Mouse (Mus musculus) forebrain, embryonic 15.5 days (tissue): Measurements from ENCODE around the gene Ino80d. TPM values are rescaled to one million over a fixed set of nuclear protein-coding genes. Genes with fewer than 3 reads are reported as not detected.

ENCODE experiments used
- ATAC-seq: fragments of 200-750 bp; cut with Nextera tagmentation; replicated peaks from 2 replicates; pipeline ENCODE4 v1.8.0; 2017; ENCODE audit warnings: mild to moderate bottlenecking, moderate TSS enrichment, moderate library complexity
- H3K27ac ChIP-seq: fragments of 300-500 bp; sonication (generic); replicated peaks from 2 replicates; pipeline ENCODE4 v1.5.1; 2015; ENCODE audit warnings: mild to moderate bottlenecking, inconsistent platforms
- H3K27me3 ChIP-seq: fragments of 300-500 bp; sonication (generic); 2 replicates; pipeline ENCODE4 v1.6.1; 2015; ENCODE audit warnings: inconsistent platforms
- H3K36me3 ChIP-seq: fragments of 300-500 bp; sonication (generic); 2 replicates; pipeline ENCODE4 v1.6.1; 2015; ENCODE audit warnings: mild to moderate bottlenecking, inconsistent platforms
- H3K4me1 ChIP-seq: fragments of 300-500 bp; sonication (generic); 2 replicates; pipeline ENCODE4 v1.6.1; 2015; ENCODE audit warnings: inconsistent platforms
- H3K4me2 ChIP-seq: fragments of 300-500 bp; sonication (generic); replicated peaks from 2 replicates; pipeline ENCODE4 v1.6.1; 2015; ENCODE audit warnings: mild to moderate bottlenecking, inconsistent platforms
- H3K4me3 ChIP-seq: fragments of 300-500 bp; sonication (generic); 2 replicates; pipeline ENCODE4 v1.5.1; 2015; ENCODE audit warnings: mild to moderate bottlenecking, inconsistent platforms
- H3K9ac ChIP-seq: fragments of 300-500 bp; sonication (generic); replicated peaks from 2 replicates; pipeline ENCODE4 v1.6.1; 2015; ENCODE audit warnings: mild to moderate bottlenecking, inconsistent platforms
- H3K9me3 ChIP-seq: fragments of 300-500 bp; sonication (generic); 2 replicates; pipeline ENCODE4 v1.6.1; 2016; ENCODE audit warnings: inconsistent platforms
- WGBS: fragments of 180-500 bp; shearing (Covaris S2); methylation state at CpG from one replicate; pipeline ENCODE4 v1.1.7; 2015; ENCODE audit warnings: mixed read lengths; 5-methylcytosine and 5-hydroxymethylcytosine counted together
- polyA plus RNA-seq: library from polyadenylated mRNA; unstranded; fragments of >200 nt; fragmentation: Nextera tagmentation; extraction: Ambion mirVana; gene quantifications from 2 replicates; pipeline ENCODE4 v1.2.1, GENCODE M21; 2015

Ino80d gene
- polyA plus RNA-seq, 1 experiment from 2014 or later: 9.0 TPM

DNA sequence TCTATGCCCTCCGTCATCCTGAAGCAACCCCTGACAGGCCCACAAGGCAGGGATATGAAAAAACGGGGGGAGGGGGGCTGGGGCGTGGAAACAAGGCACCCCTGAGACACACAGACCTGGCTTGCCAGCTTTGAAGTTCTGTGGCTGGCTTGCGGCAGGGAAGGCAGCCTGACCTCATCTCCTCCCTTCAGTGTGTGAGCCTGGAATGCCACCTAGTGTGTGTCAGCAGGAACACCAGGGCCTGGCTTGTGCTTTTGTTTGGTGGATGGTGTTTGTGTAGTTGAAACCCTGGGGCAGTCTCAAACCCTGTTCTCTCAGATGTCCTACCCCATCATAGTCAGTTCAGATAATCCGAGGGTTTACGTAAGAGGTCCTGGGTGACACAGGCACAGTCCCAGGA lies 150.2 kb downstream of the Ino80d start:
- peak; percentile 93 for ATAC-seq
- no peaks in the 10 kb centered on the region for H3K36me3 ChIP-seq
- no peak overlapping the region for H3K4me3 ChIP-seq
- H3K4me2 ChIP-seq: no peak overlapping the region
- WGBS: 21% methylated on average over 6 of the region's 6 CpGs
- peaks cover 2% of the 10 kb centered on the region; the same call in 1 of the 2 replicates for H3K4me1 ChIP-seq
- no peak overlapping the region for H3K27ac ChIP-seq
- H3K9me3 ChIP-seq: no peaks in the 10 kb centered on the region
- H3K9ac ChIP-seq: no peak overlapping the region
- H3K27me3 ChIP-seq: no peaks in the 10 kb centered on the region

DNA sequence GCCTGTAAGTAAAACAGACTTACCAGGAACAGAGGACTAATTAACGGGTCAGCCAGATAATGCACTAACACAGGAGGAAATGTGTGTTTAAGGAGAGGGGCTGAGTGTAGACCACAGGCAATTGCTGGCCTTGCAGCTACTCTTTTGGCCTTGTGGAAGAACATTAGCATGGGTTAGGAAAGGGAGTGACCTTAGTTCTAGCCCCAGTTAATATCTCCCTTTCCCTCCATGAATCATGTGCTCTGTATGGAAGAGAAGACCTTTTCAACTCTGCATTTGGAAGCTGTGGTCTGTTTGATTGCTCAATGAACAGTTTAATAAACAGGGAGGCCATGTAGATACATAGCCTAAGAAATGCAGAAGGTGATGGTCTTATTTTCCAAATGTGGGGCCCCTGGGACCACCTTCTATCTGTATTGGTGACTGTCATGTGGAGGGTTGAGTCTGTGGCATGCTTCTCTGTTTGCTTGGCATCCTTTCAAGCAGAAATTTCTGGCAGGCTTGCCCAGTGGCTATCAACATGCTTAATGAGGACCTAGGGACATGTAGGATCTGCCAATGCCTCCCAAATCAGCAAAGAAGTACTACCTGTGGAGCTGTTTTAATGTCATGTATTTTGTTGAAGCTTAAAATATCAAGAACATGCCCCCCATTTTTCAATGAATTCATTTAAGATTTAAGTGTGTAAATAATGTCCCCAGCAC lies 157.4 kb downstream of the Ino80d start:
- Histone ChIP-seq H3K36me3 (no peaks in the 10 kb centered on the region), H3K4me3 (no peak overlapping the region), H3K27ac (no peak overlapping the region), H3K4me2 (no peak overlapping the region), H3K27me3 (0 out of 2 replicates have a peak, but pooled peaks cover 6% of the 10 kb centered on the region), H3K4me1 (no peaks in the 10 kb centered on the region), H3K9me3 (no peaks in the 10 kb centered on the region), H3K9ac (no peak overlapping the region)
- 34% methylated on average over 1 of the region's 1 CpGs for WGBS
- no peak for ATAC-seq

DNA sequence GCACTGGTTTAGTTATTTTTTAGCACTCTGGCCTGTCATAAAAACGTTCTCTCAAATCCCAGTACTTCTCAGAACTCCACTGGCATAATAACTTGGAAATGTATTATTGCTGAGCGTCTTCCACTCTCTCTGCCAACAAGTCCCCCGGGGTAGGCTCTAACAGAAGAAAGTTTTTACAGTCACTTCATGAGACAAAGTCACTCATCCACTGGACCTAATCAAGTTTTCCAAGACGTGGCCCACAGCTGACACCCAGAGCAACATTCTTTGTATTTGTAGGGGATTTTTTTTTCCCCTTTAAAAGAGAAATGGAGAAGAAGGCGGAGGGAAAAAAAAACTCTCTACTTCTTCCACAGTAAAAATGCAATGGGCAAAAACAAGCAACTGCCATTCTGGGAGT lies 157.9 kb downstream of the Ino80d start:
- no peaks in the 10 kb centered on the region for H3K4me1 ChIP-seq
- no peak overlapping the region for H3K4me2 ChIP-seq
- H3K36me3 ChIP-seq: no peaks in the 10 kb centered on the region
- no peak overlapping the region for H3K9ac ChIP-seq
- no peak for ATAC-seq
- H3K27ac ChIP-seq: no peak overlapping the region
- no peak overlapping the region for H3K4me3 ChIP-seq
- H3K9me3 ChIP-seq: no peaks in the 10 kb centered on the region
- 64% methylated on average over 5 of the region's 5 CpGs for WGBS
- 0 out of 2 replicates have a peak, but pooled peaks cover 6% of the 10 kb centered on the region for H3K27me3 ChIP-seq

DNA sequence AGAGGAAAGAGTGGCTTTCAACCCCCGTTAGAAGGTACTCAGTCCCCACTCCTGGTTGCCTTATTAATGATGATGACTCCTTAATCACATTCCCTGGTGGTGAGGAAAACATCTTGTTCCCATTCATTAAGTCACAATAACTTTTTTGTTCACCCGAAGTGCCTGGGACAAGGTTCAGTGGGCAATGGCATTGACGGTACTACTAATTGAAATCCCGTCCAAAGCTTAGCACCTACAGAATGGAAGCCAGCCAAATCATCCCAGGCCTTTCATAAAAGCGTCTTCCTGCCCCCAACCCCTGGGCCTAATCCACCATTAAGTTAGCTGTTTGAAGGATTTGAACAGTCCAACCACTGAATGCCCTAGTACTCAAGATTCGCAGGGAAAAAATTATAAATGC lies 159.1 kb downstream of the Ino80d start:
- no peak overlapping the region for H3K27ac ChIP-seq
- ATAC-seq: no peak
- no peak overlapping the region for H3K4me3 ChIP-seq
- no peak overlapping the region for H3K9ac ChIP-seq
- WGBS: 6% methylated on average over 6 of the region's 6 CpGs
- H3K4me2 ChIP-seq: no peak overlapping the region
- 0 out of 2 replicates have a peak, but pooled peaks cover 6% of the 10 kb centered on the region for H3K27me3 ChIP-seq
- no peaks in the 10 kb centered on the region for H3K4me1 ChIP-seq
- no peaks in the 10 kb centered on the region for H3K9me3 ChIP-seq
- no peaks in the 10 kb centered on the region for H3K36me3 ChIP-seq

DNA sequence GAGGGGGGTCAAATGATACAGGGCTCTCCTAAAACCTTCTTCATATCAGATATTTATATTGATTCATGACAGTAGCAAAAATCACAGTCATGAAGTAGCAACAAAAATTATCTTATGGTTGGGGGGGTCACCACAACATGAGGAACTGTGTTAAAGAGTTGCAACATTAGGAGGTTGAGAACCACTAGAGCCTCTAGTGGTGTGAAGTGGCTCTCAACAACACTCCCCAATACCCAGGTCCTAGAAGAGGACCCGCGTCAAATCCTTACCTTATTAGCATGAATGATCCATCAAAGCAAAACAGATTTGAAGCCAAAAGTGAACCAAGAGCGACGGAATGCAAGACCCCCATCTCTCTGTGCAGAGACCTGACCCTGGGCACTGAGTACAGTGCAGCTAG lies 161.4 kb downstream of the Ino80d start:
- no peaks in the 10 kb centered on the region for H3K36me3 ChIP-seq
- 93% methylated on average over 4 of the region's 4 CpGs for WGBS
- no peak for ATAC-seq
- H3K4me1 ChIP-seq: no peaks in the 10 kb centered on the region
- 0 out of 2 replicates have a peak, but pooled peaks cover 6% of the 10 kb centered on the region for H3K27me3 ChIP-seq
- H3K4me3 ChIP-seq: no peak overlapping the region
- no peak overlapping the region for H3K4me2 ChIP-seq
- H3K9ac ChIP-seq: no peak overlapping the region
- no peaks in the 10 kb centered on the region for H3K9me3 ChIP-seq
- H3K27ac ChIP-seq: no peak overlapping the region

DNA sequence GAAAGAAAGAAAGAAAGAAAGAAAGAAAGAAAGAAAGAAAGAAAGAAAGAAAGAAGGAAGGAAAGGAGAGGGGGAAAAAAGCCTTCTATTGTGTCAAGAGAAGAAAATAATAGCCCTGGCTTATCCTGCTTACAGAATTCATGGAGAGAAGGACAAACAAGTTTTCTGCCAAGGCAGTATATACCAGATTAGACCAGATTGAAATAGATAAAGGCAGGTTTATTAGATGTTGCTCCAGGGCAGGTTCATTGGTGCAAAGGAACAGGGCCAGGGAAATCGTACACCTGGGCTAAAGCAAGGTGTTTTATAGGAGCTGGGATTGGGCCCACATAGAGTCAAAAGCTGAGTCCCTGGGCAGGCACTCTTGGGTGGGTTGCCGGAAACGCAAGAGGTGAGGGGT lies 162.1 kb downstream of the Ino80d start:
- Histone ChIP-seq H3K4me2 (no peak overlapping the region), H3K27me3 (0 out of 2 replicates have a peak, but pooled peaks cover 6% of the 10 kb centered on the region), H3K9ac (no peak overlapping the region), H3K27ac (no peak overlapping the region), H3K4me1 (peaks cover 4% of the 10 kb centered on the region; the same call in 1 of the 2 replicates), H3K4me3 (no peak overlapping the region), H3K9me3 (no peaks in the 10 kb centered on the region), H3K36me3 (no peaks in the 10 kb centered on the region)
- ATAC-seq: no peak
- 92% methylated on average over 3 of the region's 3 CpGs for WGBS

DNA sequence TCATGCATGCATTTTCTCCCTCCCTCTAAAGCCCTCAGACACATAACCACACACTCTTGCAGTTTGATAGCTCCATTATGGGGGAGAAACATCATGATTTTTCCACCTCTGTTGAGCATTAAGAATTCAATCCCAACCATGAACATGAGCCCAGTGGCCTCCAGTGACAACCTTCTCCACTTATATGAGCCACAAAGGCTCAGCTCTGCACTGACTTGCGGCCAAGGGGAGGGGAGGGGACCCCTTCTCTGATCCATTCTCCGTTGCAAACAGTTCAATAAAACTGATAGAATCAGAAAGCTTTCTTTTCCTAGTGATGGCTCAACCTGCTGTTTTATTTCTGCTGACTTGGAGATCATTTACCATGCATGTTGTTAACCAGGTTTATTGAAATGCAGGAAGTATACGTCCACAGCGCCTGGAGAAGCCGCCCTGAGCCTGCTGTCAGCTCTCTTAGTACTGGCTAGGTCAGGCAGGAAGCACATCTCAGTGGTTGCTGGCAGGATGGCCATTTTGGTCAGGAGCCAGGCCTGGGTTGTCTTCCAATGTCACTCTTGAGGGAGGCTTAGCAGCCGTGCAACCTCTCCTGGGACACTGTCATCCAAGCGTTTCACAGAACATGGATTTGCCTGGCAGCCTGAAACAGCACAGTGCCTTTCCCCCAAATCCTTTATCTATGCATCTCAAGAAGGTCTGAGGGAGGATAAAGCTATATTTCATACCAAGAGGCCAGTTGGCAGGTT lies 163.2 kb downstream of the Ino80d start:
- Histone ChIP-seq H3K9ac (no peak overlapping the region), H3K27ac (no peak overlapping the region), H3K36me3 (no peaks in the 10 kb centered on the region), H3K4me2 (no peak overlapping the region), H3K9me3 (no peaks in the 10 kb centered on the region), H3K4me3 (no peak overlapping the region), H3K27me3 (0 out of 2 replicates have a peak, but pooled peaks cover 6% of the 10 kb centered on the region), H3K4me1 (peaks cover 5% of the 10 kb centered on the region; the same call in 1 of the 2 replicates)
- ATAC-seq: no peak
- WGBS: 67% methylated on average over 7 of the region's 7 CpGs

DNA sequence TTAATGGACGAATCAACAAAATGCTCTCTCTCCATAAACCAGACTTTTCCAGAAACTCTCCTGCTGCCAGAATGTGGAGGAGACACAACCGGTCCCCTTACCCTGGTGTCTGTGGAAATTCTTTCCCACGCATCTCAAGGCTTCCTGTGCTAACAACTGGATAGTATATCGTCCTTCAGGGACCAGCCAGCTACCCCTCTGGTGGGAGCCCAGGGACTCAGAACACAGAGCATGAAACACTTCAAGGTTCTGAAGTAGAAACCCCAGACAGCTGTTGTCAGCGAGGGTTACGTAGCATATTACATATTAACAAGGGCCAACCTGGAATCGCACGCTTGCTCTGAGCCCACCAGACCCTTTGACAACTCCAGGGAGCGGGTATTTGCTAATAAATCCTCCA lies 163.9 kb downstream of the Ino80d start:
- Histone ChIP-seq H3K27ac (no peak overlapping the region), H3K9ac (no peak overlapping the region), H3K4me2 (no peak overlapping the region), H3K36me3 (no peaks in the 10 kb centered on the region), H3K27me3 (0 out of 2 replicates have a peak, but pooled peaks cover 6% of the 10 kb centered on the region), H3K4me3 (no peak overlapping the region), H3K9me3 (no peaks in the 10 kb centered on the region), H3K4me1 (peaks cover 5% of the 10 kb centered on the region; the same call in 1 of the 2 replicates)
- ATAC-seq: no peak
- 88% methylated on average over 9 of the region's 9 CpGs for WGBS

DNA sequence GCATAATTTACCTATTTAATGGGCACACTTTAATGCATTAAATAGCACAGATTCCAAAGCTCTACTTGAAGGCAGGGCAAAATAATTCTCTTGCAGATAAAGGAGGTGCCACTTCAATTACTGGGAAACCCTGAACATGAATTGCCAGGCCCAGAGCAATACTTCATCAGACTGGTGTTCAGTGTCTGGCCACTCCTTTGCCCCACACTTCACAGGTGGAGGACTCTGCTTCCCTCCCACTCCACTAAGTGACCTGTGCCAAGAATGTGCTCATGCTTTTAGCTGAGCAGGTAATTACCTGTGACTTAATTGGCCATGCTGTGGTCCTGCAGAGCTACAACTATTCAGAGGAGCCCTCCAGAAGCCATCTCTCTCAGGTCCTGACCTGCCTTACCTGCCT lies 166.7 kb downstream of the Ino80d start:
- H3K4me1 ChIP-seq: peaks cover 5% of the 10 kb centered on the region; the same call in 1 of the 2 replicates
- no peak overlapping the region for H3K9ac ChIP-seq
- H3K4me3 ChIP-seq: no peak overlapping the region
- ATAC-seq: no peak
- 0 out of 2 replicates have a peak, but pooled peaks cover 5% of the 10 kb centered on the region for H3K27me3 ChIP-seq
- no peak overlapping the region for H3K27ac ChIP-seq
- no peaks in the 10 kb centered on the region for H3K36me3 ChIP-seq
- no peaks in the 10 kb centered on the region for H3K9me3 ChIP-seq
- H3K4me2 ChIP-seq: no peak overlapping the region

DNA sequence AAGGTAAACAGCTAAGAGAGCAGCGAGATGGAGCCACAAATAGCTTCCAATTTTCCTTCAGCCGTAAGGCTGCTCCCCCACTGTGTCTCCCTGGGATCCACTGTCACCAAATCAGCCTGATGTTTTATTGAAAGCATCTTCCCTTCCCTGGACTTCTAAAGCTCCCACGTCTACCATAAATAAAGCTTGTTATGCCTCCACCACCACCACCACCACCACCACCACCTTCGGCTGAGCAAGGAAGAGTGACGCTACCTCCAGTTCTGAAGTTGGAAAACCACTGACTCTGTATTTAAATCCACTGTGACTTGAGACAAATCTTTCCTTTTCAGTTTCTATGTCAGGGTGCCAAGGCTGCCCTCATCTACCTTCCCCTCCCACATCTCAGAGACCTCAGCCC lies 167.5 kb downstream of the Ino80d start:
- Histone ChIP-seq H3K9ac (no peak overlapping the region), H3K27me3 (no peaks in the 10 kb centered on the region), H3K4me2 (no peak overlapping the region), H3K9me3 (no peaks in the 10 kb centered on the region), H3K36me3 (no peaks in the 10 kb centered on the region), H3K4me3 (no peak overlapping the region), H3K4me1 (peaks cover 5% of the 10 kb centered on the region; the same call in 1 of the 2 replicates), H3K27ac (no peak overlapping the region)
- ATAC-seq: no peak
- WGBS: 63% methylated on average over 5 of the region's 5 CpGs

DNA sequence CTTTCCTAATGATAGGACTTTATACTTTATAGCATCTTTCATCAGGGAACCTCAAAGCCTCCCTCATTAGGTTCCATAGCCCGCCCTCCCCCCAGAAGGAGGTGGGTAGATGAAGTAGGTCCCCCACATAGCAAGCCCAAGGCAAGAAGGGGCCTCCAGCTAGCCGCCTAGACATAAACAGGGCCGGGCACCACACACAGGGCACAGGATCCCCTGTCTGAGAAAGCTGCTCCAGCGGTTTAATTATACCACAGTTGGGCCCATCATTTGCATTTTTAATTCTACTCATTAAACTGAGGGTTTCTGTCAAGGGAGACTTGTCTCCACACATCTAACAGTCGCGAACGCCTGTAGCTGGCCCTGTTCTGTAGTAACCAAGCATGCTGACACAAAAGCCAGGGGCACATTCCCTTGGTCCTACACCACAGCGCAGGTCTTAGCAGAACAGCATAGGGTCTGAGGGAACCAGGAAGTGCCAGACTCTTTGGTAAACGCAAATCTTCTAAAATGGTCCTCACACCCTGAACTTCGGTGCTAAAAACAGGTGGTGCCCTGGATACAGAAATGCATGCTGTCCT lies 179.6 kb downstream of the Ino80d start:
- peak overlapping the region; percentile 35 for H3K27ac ChIP-seq
- H3K9ac ChIP-seq: no peak overlapping the region
- no peak overlapping the region for H3K4me3 ChIP-seq
- WGBS: 24% methylated on average over 10 of the region's 10 CpGs
- peaks cover 26% of the 10 kb centered on the region; the same call in 1 of the 2 replicates for H3K27me3 ChIP-seq
- peaks cover 21% of the 10 kb centered on the region for H3K4me1 ChIP-seq
- H3K4me2 ChIP-seq: peak overlapping the region; percentile 41; the same call in 1 of the 2 replicates
- no peaks in the 10 kb centered on the region for H3K36me3 ChIP-seq
- H3K9me3 ChIP-seq: no peaks in the 10 kb centered on the region
- ATAC-seq: peak; percentile 69

DNA sequence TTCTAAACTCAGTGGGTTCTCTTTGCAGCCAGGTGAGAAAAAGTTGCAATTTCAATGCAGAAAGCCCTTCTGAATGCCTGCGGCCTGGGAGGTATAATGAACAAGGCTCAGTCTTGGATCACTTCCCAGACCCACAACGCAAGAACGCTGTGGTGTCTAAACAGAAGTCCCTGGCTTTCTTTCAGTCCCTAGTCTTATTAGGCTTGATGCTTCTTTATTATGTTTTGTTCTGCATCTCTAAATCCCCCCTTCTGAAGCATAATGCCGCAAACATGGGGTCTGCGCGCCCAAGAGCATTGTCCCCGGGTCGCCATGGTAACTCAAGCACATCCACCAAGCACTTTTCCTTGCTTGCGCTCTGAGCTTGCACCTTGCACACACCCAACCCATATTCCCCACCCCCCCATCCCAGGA lies 180.4 kb downstream of the Ino80d start:
- Histone ChIP-seq H3K9ac (peak overlapping the region; percentile 22), H3K27me3 (peaks cover 28% of the 10 kb centered on the region; the same call in 1 of the 2 replicates)

More for the DNA sequence above, 180.4 kb downstream of the Ino80d start:
- Histone ChIP-seq H3K4me3 (peak overlapping the region; percentile 16; the same call in 1 of the 2 replicates), H3K4me1 (peaks cover 21% of the 10 kb centered on the region), H3K9me3 (no peaks in the 10 kb centered on the region), H3K4me2 (peak overlapping the region; percentile 41), H3K36me3 (no peaks in the 10 kb centered on the region), H3K27ac (peak overlapping the region; percentile 35)
- ATAC-seq: peak; percentile 81
- WGBS: 6% methylated on average over 9 of the region's 9 CpGs
